Mouse (Mus musculus) intestine, embryonic 15.5 days (tissue): ENCODE measurements around the gene Gm26661. TPM values are rescaled to one million over a fixed set of nuclear protein-coding genes. Genes with fewer than 3 reads are reported as not detected.
A peak's percentile ranks its signal among the peaks of the same experiment; 100 is the strongest.

Source experiments
- ATAC-seq: fragments of 200-750 bp; cut with Nextera tagmentation; 2 replicates; pipeline ENCODE4 v1.8.0; 2017; ENCODE audit warnings: moderate TSS enrichment, moderate library complexity
- H3K27ac ChIP-seq: fragments of 300-500 bp; sonication (generic); 2 replicates; pipeline ENCODE4 v1.5.1; 2015; ENCODE audit warnings: mild to moderate bottlenecking, inconsistent platforms
- H3K27me3 ChIP-seq: fragments of 300-500 bp; sonication (generic); replicated peaks from 2 replicates; pipeline ENCODE4 v1.6.1; 2015; ENCODE audit warnings: inconsistent platforms
- H3K36me3 ChIP-seq: fragments of 300-500 bp; sonication (generic); 2 replicates; pipeline ENCODE4 v1.6.1; 2015; ENCODE audit warnings: inconsistent platforms
- H3K4me1 ChIP-seq: fragments of 300-500 bp; sonication (generic); replicated peaks from 2 replicates; pipeline ENCODE4 v1.6.1; 2015; ENCODE audit warnings: inconsistent platforms
- H3K4me2 ChIP-seq: fragments of 300-500 bp; sonication (generic); replicated peaks from 2 replicates; pipeline ENCODE4 v1.6.1; 2015; ENCODE audit warnings: mild to moderate bottlenecking, inconsistent platforms
- H3K4me3 ChIP-seq: fragments of 300-500 bp; sonication (generic); replicated peaks from 2 replicates; pipeline ENCODE4 v1.5.1; 2015; ENCODE audit warnings: inconsistent platforms
- H3K9ac ChIP-seq: fragments of 300-500 bp; sonication (generic); 2 replicates; pipeline ENCODE4 v1.6.1; 2015; ENCODE audit warnings: inconsistent platforms
- H3K9me3 ChIP-seq: fragments of 300-500 bp; sonication (generic); 2 replicates; pipeline ENCODE4 v1.6.1; 2016; ENCODE audit warnings: inconsistent platforms
- WGBS: fragments of 180-500 bp; shearing (Covaris S2); methylation state at CpG from one replicate; pipeline ENCODE4 v1.1.7; 2015; 5-methylcytosine and 5-hydroxymethylcytosine counted together
- polyA plus RNA-seq: library from polyadenylated mRNA; unstranded; fragments of >200 nt; fragmentation: Nextera tagmentation; extraction: Ambion mirVana; gene quantifications from 2 replicates; pipeline ENCODE4 v1.2.1, GENCODE M21; 2015

Gene Gm26661
- polyA plus RNA-seq, 1 experiment from 2014 or later: not detected

- peak; percentile 77 for ATAC-seq
- no peak overlapping the region for H3K4me3 ChIP-seq
- H3K4me1 ChIP-seq: peaks cover 34% of the 10 kb centered on the region
- H3K27me3 ChIP-seq: no peaks in the 10 kb centered on the region
- no peaks in the 10 kb centered on the region for H3K9me3 ChIP-seq
- H3K36me3 ChIP-seq: no peaks in the 10 kb centered on the region
- whole genome bisulfite sequencing: 44% methylated on average over 10 of the region's 10 CpGs
- H3K27ac ChIP-seq: peak overlapping the region; percentile 87
- H3K4me2 ChIP-seq: peak overlapping the region; percentile 44
- peak overlapping the region; percentile 22; the same call in 1 of the 2 replicates for H3K9ac ChIP-seq
Measured at GRCm38 (mm10) chr14:7826151-7826937, 35.0 kb downstream of the Gm26661 start.

- no peak overlapping the region for H3K27ac ChIP-seq
- no peaks in the 10 kb centered on the region for H3K36me3 ChIP-seq
- no peaks in the 10 kb centered on the region for H3K9me3 ChIP-seq
- no peak overlapping the region for H3K9ac ChIP-seq
- H3K4me2 ChIP-seq: no peak overlapping the region
- no peaks in the 10 kb centered on the region for H3K27me3 ChIP-seq
- no peak for ATAC-seq
- no peak overlapping the region for H3K4me3 ChIP-seq
- WGBS: 55% methylated on average over 2 of the region's 2 CpGs
- peaks cover 21% of the 10 kb centered on the region for H3K4me1 ChIP-seq
Measured at GRCm38 (mm10) chr14:7829181-7829580, 37.8 kb downstream of the Gm26661 start.

GRCm38 (mm10) chr14:7831770-7832439, 40.5 kb downstream of the Gm26661 start:
- Histone ChIP-seq H3K4me3 (no peak overlapping the region), H3K27me3 (no peaks in the 10 kb centered on the region)
- 43% methylated on average over 1 of the region's 1 CpGs for WGBS

GRCm38 (mm10) chr14:7832440-7832783, 41.0 kb downstream of the Gm26661 start:
- Histone ChIP-seq H3K9me3 (no peaks in the 10 kb centered on the region), H3K4me3 (no peak overlapping the region), H3K9ac (no peak overlapping the region), H3K36me3 (no peaks in the 10 kb centered on the region), H3K4me2 (no peak overlapping the region), H3K4me1 (0 out of 2 replicates have a peak, but pooled peaks cover 3% of the 10 kb centered on the region), H3K27me3 (no peaks in the 10 kb centered on the region), H3K27ac (no peak overlapping the region)
- WGBS: 95% methylated on average over 5 of the region's 5 CpGs
- ATAC-seq: no peak

More at GRCm38 (mm10) chr14:7831770-7832439, 40.5 kb downstream of the Gm26661 start:
- no peak for ATAC-seq
- H3K4me1 ChIP-seq: 0 out of 2 replicates have a peak, but pooled peaks cover 3% of the 10 kb centered on the region
- H3K9me3 ChIP-seq: no peaks in the 10 kb centered on the region
- no peak overlapping the region for H3K9ac ChIP-seq
- H3K27ac ChIP-seq: no peak overlapping the region
- no peaks in the 10 kb centered on the region for H3K36me3 ChIP-seq
- H3K4me2 ChIP-seq: no peak overlapping the region

- Histone ChIP-seq H3K4me2 (no peak overlapping the region), H3K36me3 (no peaks in the 10 kb centered on the region), H3K9me3 (no peaks in the 10 kb centered on the region), H3K27ac (no peak overlapping the region), H3K27me3 (no peaks in the 10 kb centered on the region), H3K4me3 (no peak overlapping the region), H3K9ac (no peak overlapping the region), H3K4me1 (0 out of 2 replicates have a peak, but pooled peaks cover 3% of the 10 kb centered on the region)
- WGBS: 73% methylated on average over 4 of the region's 4 CpGs
- ATAC-seq: no peak
Measured at GRCm38 (mm10) chr14:7833458-7833857, 42.1 kb downstream of the Gm26661 start.

- H3K27ac ChIP-seq: no peak overlapping the region
- WGBS: 72% methylated on average over 5 of the region's 5 CpGs
- no peak for ATAC-seq
- H3K36me3 ChIP-seq: no peaks in the 10 kb centered on the region
- H3K27me3 ChIP-seq: no peaks in the 10 kb centered on the region
- peaks cover 15% of the 10 kb centered on the region for H3K4me1 ChIP-seq
- H3K4me2 ChIP-seq: no peak overlapping the region
- no peak overlapping the region for H3K4me3 ChIP-seq
- H3K9me3 ChIP-seq: no peaks in the 10 kb centered on the region
- H3K9ac ChIP-seq: no peak overlapping the region
Measured at GRCm38 (mm10) chr14:7838564-7839089, 47.2 kb downstream of the Gm26661 start.

- Histone ChIP-seq H3K4me1 (peaks cover 15% of the 10 kb centered on the region), H3K27me3 (no peaks in the 10 kb centered on the region), H3K9me3 (no peaks in the 10 kb centered on the region), H3K36me3 (no peaks in the 10 kb centered on the region), H3K4me2 (no peak overlapping the region), H3K27ac (no peak overlapping the region), H3K4me3 (no peak overlapping the region), H3K9ac (no peak overlapping the region)
- ATAC-seq: no peak
- WGBS: 34% methylated on average over 8 of the region's 8 CpGs
Measured at GRCm38 (mm10) chr14:7839950-7840514, 48.6 kb downstream of the Gm26661 start.

Other genes starting within 250 kb of the Gm26661 start
- 0.25 and 0.53 TPM in 2 replicates for gene Gm3558, start 223.0 kb upstream of the Gm26661 start, polyA plus RNA-seq
- gene Gm10338, start 196.0 kb upstream of the Gm26661 start, polyA plus RNA-seq: not detected in 2 replicates
- gene Gm10128, start 147.6 kb upstream of the Gm26661 start, polyA plus RNA-seq: not detected in 2 replicates
- 17.4 and 18.4 TPM in 2 replicates for gene Flnb, start 26.4 kb downstream of the Gm26661 start, polyA plus RNA-seq
- not detected in 2 replicates for gene Gm45521, start 165.7 kb downstream of the Gm26661 start, polyA plus RNA-seq
- gene Dnase1l3, start 203.0 kb downstream of the Gm26661 start, polyA plus RNA-seq: 1.1 and 1.2 TPM in 2 replicates
- gene Abhd6, start 211.3 kb downstream of the Gm26661 start, polyA plus RNA-seq: 13.5 and 14.0 TPM in 2 replicates